Mouse (Mus musculus): ENCODE measurements at regions not wholly inside any gene's neighbourhood (a gene's known extent, or its start where the extent isn't known, plus 50 kb on each side); places are given as distances from the start of the nearest gene placed in this dataset.

GRCm38 (mm10) chr12:7576081-7576480 is 401.4 kb upstream of the Apob start:
- no peak for ATAC-seq (ENCODE audit: insufficient number of reproducible peaks, insufficient read depth, low FRiP score, low read depth)
- H3K9me3 ChIP-seq (ENCODE audit: control insufficient read depth, low read length) = no peaks in the 10 kb centered on the region
- H3K27ac ChIP-seq (replicated peaks in 1 of 2; ENCODE audit: control insufficient read depth in 1 of 2, insufficient read depth in 1 of 2, low read depth in 2 of 2, low read length in 2 of 2) = no peak overlapping the region
- no peaks in the 10 kb centered on the region for H3K27me3 ChIP-seq (ENCODE audit: control insufficient read depth, insufficient read depth, low read length)
- WGBS = 77% methylated on average over 2 of the region's 2 CpGs
- H3K36me3 ChIP-seq (ENCODE audit: control insufficient read depth, insufficient read depth, low read length) = no peaks in the 10 kb centered on the region
- H3K4me1 ChIP-seq (ENCODE audit: control insufficient read depth in 2 of 2, insufficient read depth in 2 of 2, low read length in 2 of 2) = no peaks in the 10 kb centered on the region
- H3K9ac ChIP-seq (ENCODE audit: low read length) = no peak overlapping the region
- H3K4me2 ChIP-seq (ENCODE audit: low read length) = no peak overlapping the region
- H3K4me3 ChIP-seq (ENCODE audit: control insufficient read depth in 1 of 2, insufficient read depth in 1 of 2, low read depth in 1 of 2, low read length in 2 of 2) = no peak overlapping the region

DNA sequence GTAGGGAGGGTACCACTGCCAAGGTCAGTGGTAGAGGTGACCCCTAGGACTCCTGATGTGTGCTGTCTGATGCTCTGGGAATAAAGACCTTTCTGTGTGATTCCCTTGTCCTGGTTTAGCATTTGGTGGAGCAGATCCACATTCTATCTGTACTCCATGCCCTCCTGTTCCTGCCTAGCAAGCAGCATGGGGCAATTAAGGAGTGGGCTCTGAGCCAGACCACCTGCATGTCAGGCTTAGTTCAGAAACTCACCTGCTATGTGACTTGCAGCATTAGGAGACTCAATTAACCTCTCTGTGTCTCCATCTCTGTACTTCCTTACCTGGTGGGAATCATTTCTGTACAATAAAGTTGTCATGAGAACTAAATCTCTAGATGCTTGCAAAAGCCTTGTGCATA is 389.9 kb upstream of the Apob start:
- no peaks in the 10 kb centered on the region for H3K27me3 ChIP-seq (ENCODE audit: control insufficient read depth, insufficient read depth, low read length)
- H3K4me3 ChIP-seq (ENCODE audit: control insufficient read depth in 1 of 2, insufficient read depth in 1 of 2, low read depth in 1 of 2, low read length in 2 of 2) = no peak overlapping the region
- H3K27ac ChIP-seq (replicated peaks in 1 of 2; ENCODE audit: control insufficient read depth in 1 of 2, insufficient read depth in 1 of 2, low read depth in 2 of 2, low read length in 2 of 2) = no peak overlapping the region
- no peak overlapping the region for H3K9ac ChIP-seq (ENCODE audit: low read length)
- ATAC-seq (ENCODE audit: insufficient number of reproducible peaks, insufficient read depth, low FRiP score, low read depth) = no peak
- no peaks in the 10 kb centered on the region for H3K9me3 ChIP-seq (ENCODE audit: control insufficient read depth, low read length)
- no peaks in the 10 kb centered on the region for H3K4me1 ChIP-seq (ENCODE audit: control insufficient read depth in 2 of 2, insufficient read depth in 2 of 2, low read length in 2 of 2)
- no peaks in the 10 kb centered on the region for H3K36me3 ChIP-seq (ENCODE audit: control insufficient read depth, insufficient read depth, low read length)
- H3K4me2 ChIP-seq (ENCODE audit: low read length) = no peak overlapping the region

DNA sequence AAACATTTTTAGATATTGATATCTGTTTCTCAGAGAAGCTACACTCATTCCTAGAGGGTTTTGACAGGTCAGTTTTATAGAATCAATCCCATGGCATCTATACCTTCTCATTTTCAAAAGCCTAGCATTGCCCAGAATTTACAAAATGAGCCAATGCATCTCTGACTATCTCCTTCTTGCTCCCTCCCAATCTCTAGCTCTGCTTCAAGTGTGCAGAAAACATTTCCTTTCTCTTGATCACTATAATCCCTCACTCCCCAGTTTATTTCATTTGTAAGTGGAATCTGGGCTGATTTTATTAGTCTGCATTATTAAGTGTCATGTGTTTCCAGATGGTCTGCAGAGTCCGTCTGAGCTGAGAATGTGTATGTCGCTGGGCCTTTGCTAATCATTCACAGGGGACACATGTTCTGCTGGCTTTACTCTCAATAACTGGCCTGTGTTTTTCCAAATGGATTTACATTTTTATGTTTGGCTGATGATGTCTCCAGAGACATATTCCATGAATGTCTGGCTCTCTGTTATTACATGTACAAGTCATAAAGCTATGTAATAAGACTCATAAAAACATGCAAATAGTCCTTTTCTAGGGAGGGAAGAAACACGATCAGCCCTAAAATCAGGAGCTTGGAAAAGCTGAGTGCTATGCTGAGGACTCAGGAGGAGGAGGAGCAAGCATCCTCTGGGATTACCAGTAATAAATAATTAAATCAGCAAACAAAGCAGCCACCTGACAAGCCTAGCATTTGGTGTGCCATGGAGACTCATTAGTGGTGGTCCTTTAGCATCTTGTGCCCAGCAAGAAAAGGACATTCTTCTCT is 366.0 kb upstream of the Apob start:
- no peaks in the 10 kb centered on the region for H3K27me3 ChIP-seq (ENCODE audit: control insufficient read depth, insufficient read depth, low read length)
- ATAC-seq (ENCODE audit: insufficient number of reproducible peaks, insufficient read depth, low FRiP score, low read depth) = no peak
- no peaks in the 10 kb centered on the region for H3K4me1 ChIP-seq (ENCODE audit: control insufficient read depth in 2 of 2, insufficient read depth in 2 of 2, low read length in 2 of 2)
- H3K27ac ChIP-seq (replicated peaks in 1 of 2; ENCODE audit: control insufficient read depth in 1 of 2, insufficient read depth in 1 of 2, low read depth in 2 of 2, low read length in 2 of 2) = no peak overlapping the region
- no peak overlapping the region for H3K4me2 ChIP-seq (ENCODE audit: low read length)
- no peaks in the 10 kb centered on the region for H3K36me3 ChIP-seq (ENCODE audit: control insufficient read depth, insufficient read depth, low read length)
- H3K4me3 ChIP-seq (ENCODE audit: control insufficient read depth in 1 of 2, insufficient read depth in 1 of 2, low read depth in 1 of 2, low read length in 2 of 2) = no peak overlapping the region
- no peak overlapping the region for H3K9ac ChIP-seq (ENCODE audit: low read length)
- H3K9me3 ChIP-seq (ENCODE audit: control insufficient read depth, low read length) = no peaks in the 10 kb centered on the region
- WGBS = 78% methylated on average over 3 of the region's 3 CpGs

DNA sequence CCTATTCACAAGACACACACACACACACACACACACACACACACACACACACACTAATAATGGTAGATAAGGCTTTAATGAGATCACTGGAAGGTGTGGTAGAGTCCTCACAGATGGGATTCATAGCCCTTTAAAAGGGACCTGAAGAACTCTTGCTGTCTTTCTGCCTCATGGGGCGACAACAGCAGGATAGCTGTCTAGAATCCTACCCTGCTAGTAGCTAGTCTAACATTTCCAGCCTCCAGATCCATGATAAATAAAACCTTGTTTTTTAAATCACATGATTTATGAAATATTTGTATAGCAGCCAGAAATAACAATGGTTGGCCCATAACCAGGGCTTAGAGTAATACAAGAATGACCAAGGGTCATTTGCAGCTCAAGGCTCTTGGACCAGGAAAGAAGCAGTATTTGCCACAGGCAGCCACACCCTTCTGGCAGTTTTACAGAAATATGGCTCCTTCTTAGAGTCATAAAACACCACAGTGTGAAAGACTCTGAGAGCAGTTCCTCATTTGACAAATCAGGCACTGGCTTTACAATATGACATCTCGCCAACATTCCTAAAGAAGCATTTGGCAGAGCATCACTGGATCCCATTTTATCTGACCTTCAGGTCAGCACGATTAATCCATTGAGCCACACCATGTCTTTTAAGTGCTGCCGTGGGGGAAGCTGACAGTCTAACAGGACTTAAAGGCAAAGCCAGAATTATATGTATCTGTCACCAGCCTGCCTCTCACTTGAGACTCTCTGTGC is 340.9 kb upstream of the Apob start:
- ATAC-seq (ENCODE audit: insufficient number of reproducible peaks, insufficient read depth, low FRiP score, low read depth) = no peak
- no peak overlapping the region for H3K27ac ChIP-seq (replicated peaks in 1 of 2; ENCODE audit: control insufficient read depth in 1 of 2, insufficient read depth in 1 of 2, low read depth in 2 of 2, low read length in 2 of 2)
- no peaks in the 10 kb centered on the region for H3K36me3 ChIP-seq (ENCODE audit: control insufficient read depth, insufficient read depth, low read length)
- no peaks in the 10 kb centered on the region for H3K27me3 ChIP-seq (ENCODE audit: control insufficient read depth, insufficient read depth, low read length)
- H3K4me1 ChIP-seq (ENCODE audit: control insufficient read depth in 2 of 2, insufficient read depth in 2 of 2, low read length in 2 of 2) = no peaks in the 10 kb centered on the region
- WGBS = 52% methylated on average over 4 of the region's 4 CpGs
- no peak overlapping the region for H3K9ac ChIP-seq (ENCODE audit: low read length)
- no peak overlapping the region for H3K4me3 ChIP-seq (ENCODE audit: control insufficient read depth in 1 of 2, insufficient read depth in 1 of 2, low read depth in 1 of 2, low read length in 2 of 2)
- no peak overlapping the region for H3K4me2 ChIP-seq (ENCODE audit: low read length)
- no peaks in the 10 kb centered on the region for H3K9me3 ChIP-seq (ENCODE audit: control insufficient read depth, low read length)

DNA sequence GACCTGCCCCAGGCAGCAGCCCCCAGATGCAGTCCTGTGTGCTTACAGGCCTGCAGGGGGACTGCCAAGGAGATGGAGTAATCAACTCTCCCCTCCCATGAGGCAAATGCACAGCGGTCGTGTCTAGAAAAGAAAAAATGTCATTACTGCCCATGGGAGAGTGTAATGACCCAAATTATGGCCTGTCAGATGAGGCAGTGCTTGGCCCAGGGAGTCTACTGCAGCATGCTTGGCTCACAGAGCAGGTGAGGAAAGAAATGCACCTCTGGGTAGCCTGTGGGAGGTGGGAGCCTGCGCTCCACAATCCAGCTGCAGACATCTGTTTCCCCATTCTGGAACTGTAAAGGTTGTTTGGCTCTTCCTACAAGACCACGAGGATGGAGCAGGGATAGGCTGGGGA is 339.8 kb upstream of the Apob start:
- no peak overlapping the region for H3K27ac ChIP-seq (replicated peaks in 1 of 2; ENCODE audit: control insufficient read depth in 1 of 2, insufficient read depth in 1 of 2, low read depth in 2 of 2, low read length in 2 of 2)
- no peaks in the 10 kb centered on the region for H3K36me3 ChIP-seq (ENCODE audit: control insufficient read depth, insufficient read depth, low read length)
- H3K4me2 ChIP-seq (ENCODE audit: low read length) = no peak overlapping the region
- no peak overlapping the region for H3K4me3 ChIP-seq (ENCODE audit: control insufficient read depth in 1 of 2, insufficient read depth in 1 of 2, low read depth in 1 of 2, low read length in 2 of 2)
- no peaks in the 10 kb centered on the region for H3K27me3 ChIP-seq (ENCODE audit: control insufficient read depth, insufficient read depth, low read length)
- H3K9ac ChIP-seq (ENCODE audit: low read length) = no peak overlapping the region
- H3K4me1 ChIP-seq (ENCODE audit: control insufficient read depth in 2 of 2, insufficient read depth in 2 of 2, low read length in 2 of 2) = no peaks in the 10 kb centered on the region
- 71% methylated on average over 4 of the region's 4 CpGs for WGBS
- ATAC-seq (ENCODE audit: insufficient number of reproducible peaks, insufficient read depth, low FRiP score, low read depth) = no peak
- H3K9me3 ChIP-seq (ENCODE audit: control insufficient read depth, low read length) = no peaks in the 10 kb centered on the region

DNA sequence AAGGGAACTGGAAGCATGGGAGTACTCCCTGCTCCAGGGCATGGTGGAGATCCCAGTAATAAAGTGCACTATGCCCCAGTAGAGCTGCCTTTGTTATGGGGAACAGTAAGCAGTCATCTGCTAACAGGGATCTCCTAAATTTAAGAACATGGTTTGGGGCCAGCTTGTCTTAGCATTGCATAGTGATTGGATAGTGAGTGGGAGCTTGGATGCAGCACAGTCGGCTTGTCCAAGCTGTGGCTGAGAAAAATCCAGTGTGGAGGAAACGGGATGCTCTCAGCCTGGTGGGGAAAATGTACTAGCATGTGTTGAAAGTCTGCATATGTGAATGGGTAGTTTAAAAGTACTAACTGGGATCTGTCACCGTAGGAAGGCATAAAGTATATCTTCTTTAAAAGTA is 326.6 kb upstream of the Apob start:
- H3K27ac ChIP-seq (replicated peaks in 1 of 2; ENCODE audit: control insufficient read depth in 1 of 2, insufficient read depth in 1 of 2, low read depth in 2 of 2, low read length in 2 of 2) = no peak overlapping the region
- H3K4me2 ChIP-seq (ENCODE audit: low read length) = no peak overlapping the region
- no peaks in the 10 kb centered on the region for H3K27me3 ChIP-seq (ENCODE audit: control insufficient read depth, insufficient read depth, low read length)
- no peak for ATAC-seq (ENCODE audit: insufficient number of reproducible peaks, insufficient read depth, low FRiP score, low read depth)
- no peaks in the 10 kb centered on the region for H3K36me3 ChIP-seq (ENCODE audit: control insufficient read depth, insufficient read depth, low read length)
- 79% methylated on average over 3 of the region's 3 CpGs for WGBS
- H3K9me3 ChIP-seq (ENCODE audit: control insufficient read depth, low read length) = no peaks in the 10 kb centered on the region
- H3K4me1 ChIP-seq (ENCODE audit: control insufficient read depth in 2 of 2, insufficient read depth in 2 of 2, low read length in 2 of 2) = no peaks in the 10 kb centered on the region
- H3K4me3 ChIP-seq (ENCODE audit: control insufficient read depth in 1 of 2, insufficient read depth in 1 of 2, low read depth in 1 of 2, low read length in 2 of 2) = no peak overlapping the region
- no peak overlapping the region for H3K9ac ChIP-seq (ENCODE audit: low read length)

GRCm38 (mm10) chr12:7662027-7662426 is 315.4 kb upstream of the Apob start:
- H3K9me3 ChIP-seq (ENCODE audit: control insufficient read depth, low read length) = no peaks in the 10 kb centered on the region
- WGBS = 38% methylated on average over 3 of the region's 3 CpGs
- H3K4me1 ChIP-seq (ENCODE audit: control insufficient read depth in 2 of 2, insufficient read depth in 2 of 2, low read length in 2 of 2) = no peaks in the 10 kb centered on the region
- H3K36me3 ChIP-seq (ENCODE audit: control insufficient read depth, insufficient read depth, low read length) = no peaks in the 10 kb centered on the region
- no peak overlapping the region for H3K4me3 ChIP-seq (ENCODE audit: control insufficient read depth in 1 of 2, insufficient read depth in 1 of 2, low read depth in 1 of 2, low read length in 2 of 2)
- no peak overlapping the region for H3K4me2 ChIP-seq (ENCODE audit: low read length)
- no peaks in the 10 kb centered on the region for H3K27me3 ChIP-seq (ENCODE audit: control insufficient read depth, insufficient read depth, low read length)
- no peak overlapping the region for H3K9ac ChIP-seq (ENCODE audit: low read length)
- ATAC-seq (ENCODE audit: insufficient number of reproducible peaks, insufficient read depth, low FRiP score, low read depth) = no peak
- H3K27ac ChIP-seq (replicated peaks in 1 of 2; ENCODE audit: control insufficient read depth in 1 of 2, insufficient read depth in 1 of 2, low read depth in 2 of 2, low read length in 2 of 2) = no peak overlapping the region
